ENCODE assay signal across 14 mouse cellular contexts in genomic region chr4:134361215-134361614, GRCm38 (mm10). TPM values are rescaled to one million over a fixed set of nuclear protein-coding genes. Genes with fewer than 3 reads are reported as not detected.
A peak's percentile ranks its signal among the peaks of the same experiment; 100 is the strongest.
DNase-seq lines count a peak whose midpoint lies in the region; ATAC-seq and TF ChIP-seq lines count a peak whose summit lies in the region.
"Had no signal": no experiment of that assay in that cellular context is flagged by ENCODE, and none has a peak within 500 bp of the region (broad histone marks: within the 10 kb centered on the region; RNA-seq: fewer than 3 reads in every experiment).

No protein-coding gene starts in this region.

- no peaks in the 10 kb centered on the region for H3K9me3 ChIP-seq in lung, embryonic 14.5 days (ENCODE audit: low read depth, low read length)
- no peaks in the 10 kb centered on the region for H3K9me3 ChIP-seq in stomach, embryonic 14.5 days (ENCODE audit: control insufficient read depth, low read depth, low read length)
- H3K9me3 ChIP-seq in liver, postnatal 0 days (ENCODE audit: low read length) = no peaks in the 10 kb centered on the region

- no peaks in the 10 kb centered on the region for H3K36me3 ChIP-seq in lung, embryonic 14.5 days (ENCODE audit: insufficient read depth)
- no peaks in the 10 kb centered on the region for H3K36me3 ChIP-seq in stomach, embryonic 14.5 days (ENCODE audit: control insufficient read depth, insufficient read depth, low read length)
- no peaks in the 10 kb centered on the region for H3K36me3 ChIP-seq in liver, postnatal 0 days (replicated peaks; ENCODE audit: insufficient read depth, low read length)

- H3K27ac ChIP-seq in lung, embryonic 14.5 days (ENCODE audit: low read depth) = peak overlapping the region; percentile 33; the same call in 1 of the 2 replicates
- H3K27ac ChIP-seq in stomach, embryonic 14.5 days (ENCODE audit: low read length) = 0 out of 2 replicates have a peak overlapping the region, but pooled peaks have one; percentile 3
- H3K27ac ChIP-seq in liver, postnatal 0 days (ENCODE audit: low read depth) = no peak overlapping the region

- no peak for TF ChIP-seq CTCF in lung, embryonic 14.5 days (IDR thresholded peaks at IDR 0.05; ENCODE audit: low read depth)
- no peak for TF ChIP-seq CTCF in liver, postnatal 0 days (IDR thresholded peaks at IDR 0.05; ENCODE audit: low read depth)

- no peaks in the 10 kb centered on the region for H3K4me1 ChIP-seq in lung, embryonic 14.5 days (ENCODE audit: insufficient read depth)
- peaks cover 9% of the 10 kb centered on the region; the same call in 1 of the 2 replicates for H3K4me1 ChIP-seq in stomach, embryonic 14.5 days (ENCODE audit: control insufficient read depth, insufficient read depth, low read length)
- H3K4me1 ChIP-seq in liver, postnatal 0 days (ENCODE audit: insufficient read depth) = peaks cover 14% of the 10 kb centered on the region; the same call in 1 of the 2 replicates

- no peak for TF ChIP-seq EP300 in liver, postnatal 0 days (IDR thresholded peaks at IDR 0.05; ENCODE audit: low read depth)

- WGBS in lung, embryonic 14.5 days = 23% methylated on average over 5 of the region's 5 CpGs
- 31% methylated on average over 5 of the region's 5 CpGs for WGBS in stomach, embryonic 14.5 days
- WGBS in liver, postnatal 0 days (ENCODE audit: insufficient replicate concordance) = 41% methylated on average over 5 of the region's 5 CpGs

- DNase-seq in adrenal gland, adult 2 months = peak; percentile 57
- DNase-seq in adrenal gland, postnatal 4 days (ENCODE audit: low spot score in 2 of 2) = no peak
- peak; percentile 29 for DNase-seq in lung, embryonic 14.5 days
- DNase-seq in lung, postnatal 14 days = no peak
- peak; percentile 74 for DNase-seq in induced T-regulatory cell, adult 2 months (ENCODE audit: low read depth)
- DNase-seq in liver, postnatal 0 days = no peak
- DNase-seq in layer of hippocampus, postnatal 14 days (ENCODE audit: low spot score in 2 of 2) = no peak
- DNase-seq: cerebellum, adult 9-10 months; gastrocnemius, postnatal 25 days; kidney, adult 8-10 months had no signal

- no peak overlapping the region for H3K9ac ChIP-seq in lung, embryonic 14.5 days
- H3K9ac ChIP-seq in stomach, embryonic 14.5 days (replicated peaks; ENCODE audit: low read depth, low read length) = no peak overlapping the region
- no peak overlapping the region for H3K9ac ChIP-seq in liver, postnatal 0 days (replicated peaks)

- no peak overlapping the region for H3K4me3 ChIP-seq in lung, embryonic 14.5 days (ENCODE audit: low read depth, low read length)
- no peak overlapping the region for H3K4me3 ChIP-seq in stomach, embryonic 14.5 days (ENCODE audit: low read depth, low read length)
- H3K4me3 ChIP-seq in liver, postnatal 0 days (ENCODE audit: low read depth, low read length) = no peak overlapping the region
- H3K4me3 ChIP-seq: erythroblast, embryonic 14.5 days had no signal

- H3K27me3 ChIP-seq in lung, embryonic 14.5 days (ENCODE audit: insufficient read depth, low read length) = no peaks in the 10 kb centered on the region
- no peaks in the 10 kb centered on the region for H3K27me3 ChIP-seq in stomach, embryonic 14.5 days (ENCODE audit: control insufficient read depth, insufficient read depth, low read length)
- no peaks in the 10 kb centered on the region for H3K27me3 ChIP-seq in liver, postnatal 0 days (ENCODE audit: insufficient read depth, low read length)

- H3K4me2 ChIP-seq in lung, embryonic 14.5 days = no peak overlapping the region
- no peak overlapping the region for H3K4me2 ChIP-seq in stomach, embryonic 14.5 days (replicated peaks; ENCODE audit: low read depth, low read length)
- H3K4me2 ChIP-seq in liver, postnatal 0 days (ENCODE audit: low read depth, low read length) = no peak overlapping the region

- ATAC-seq in lung, embryonic 14.5 days (ENCODE audit: insufficient read depth) = no peak
- ATAC-seq in stomach, embryonic 14.5 days (ENCODE audit: insufficient number of reproducible peaks, insufficient read depth, low FRiP score, low read depth) = no peak; the same call in 1 of the 2 replicates
- ATAC-seq in liver, postnatal 0 days = no peak

RNA-seq across cellular contexts. Expression of gene Slc30a2, which starts 18.2 kb away (rescaled TPM):
- total RNA-seq in adrenal gland, adult 2 months (2021) = 10 to 100 TPM; 21.2 to 60.8 TPM
- 33.0 and 56.4 TPM in 2 replicates for polyA plus RNA-seq in adrenal gland, adult 2 months (2012; rRNA removed)
- total RNA-seq in adrenal gland, postnatal 4 days (2021) = 10 to 100 TPM; 33.4 to 35.2 TPM
- 0.05 TPM in 1 of 2 replicates, not detected in the other for polyA plus RNA-seq in lung, embryonic 14.5 days (2014; fragmentation: Nextera tagmentation; extraction: Ambion mirVana)
- not detected in 2 replicates for polyA plus RNA-seq in stomach, embryonic 14.5 days (2014; fragmentation: Nextera tagmentation; extraction: Ambion mirVana)
- polyA plus RNA-seq in liver, postnatal 0 days (2015; fragmentation: Nextera tagmentation; extraction: Ambion mirVana) = not detected in 2 replicates
- total RNA-seq in layer of hippocampus, postnatal 14 days (2021) = not detected
- total RNA-seq: midbrain, postnatal 0 days had no signal
- polyA plus RNA-seq: erythroblast, embryonic 14.5 days had no signal

RNA-seq across cellular contexts. Expression of gene Extl1, which starts 22.4 kb away (rescaled TPM):
- total RNA-seq in adrenal gland, adult 2 months (2021) = 1 to 10 TPM; 3.1 to 4.4 TPM
- polyA plus RNA-seq in adrenal gland, adult 2 months (2012; rRNA removed) = 4.9 and 5.6 TPM in 2 replicates
- total RNA-seq in adrenal gland, postnatal 4 days (2021) = 1 to 10 TPM; 1.4 to 1.5 TPM
- polyA plus RNA-seq in lung, embryonic 14.5 days (2014; fragmentation: Nextera tagmentation; extraction: Ambion mirVana) = 2.9 and 3.7 TPM in 2 replicates
- 0.64 and 0.98 TPM in 2 replicates for polyA plus RNA-seq in stomach, embryonic 14.5 days (2014; fragmentation: Nextera tagmentation; extraction: Ambion mirVana)
- 0.20 and 0.33 TPM in 2 replicates for polyA plus RNA-seq in liver, postnatal 0 days (2015; fragmentation: Nextera tagmentation; extraction: Ambion mirVana)
- 10 to 100 TPM; 37.6 to 39.5 TPM for total RNA-seq in layer of hippocampus, postnatal 14 days (2021)
- polyA plus RNA-seq: erythroblast, embryonic 14.5 days had no signal

RNA-seq across cellular contexts. Expression of gene Pafah2, which starts 34.9 kb away (rescaled TPM):
- total RNA-seq in adrenal gland, adult 2 months (2021) = 10 to 100 TPM; 12.1 to 18.7 TPM
- polyA plus RNA-seq in adrenal gland, adult 2 months (2012; rRNA removed) = 9.1 and 15.1 TPM in 2 replicates
- total RNA-seq in adrenal gland, postnatal 4 days (2021) = 10 to 100 TPM; 13.9 to 14.9 TPM
- 10.5 and 12.2 TPM in 2 replicates for polyA plus RNA-seq in lung, embryonic 14.5 days (2014; fragmentation: Nextera tagmentation; extraction: Ambion mirVana)
- polyA plus RNA-seq in stomach, embryonic 14.5 days (2014; fragmentation: Nextera tagmentation; extraction: Ambion mirVana) = 13.8 and 15.1 TPM in 2 replicates
- 13.5 and 14.3 TPM in 2 replicates for polyA plus RNA-seq in liver, postnatal 0 days (2015; fragmentation: Nextera tagmentation; extraction: Ambion mirVana)
- 10 to 100 TPM in 1 of 2 experiments, 1 to 10 TPM in 1; 7.8 to 10.9 TPM for total RNA-seq in layer of hippocampus, postnatal 14 days (2021)
- polyA plus RNA-seq: erythroblast, embryonic 14.5 days had no signal

RNA-seq across cellular contexts. Expression of gene Trim63, which starts 46.3 kb away (rescaled TPM):
- total RNA-seq in adrenal gland, adult 2 months (2021) = not detected
- polyA plus RNA-seq in adrenal gland, adult 2 months (2012; rRNA removed) = 0.06 and 0.11 TPM in 2 replicates
- 1 to 10 TPM in 1 of 2 experiments, under 1 TPM in 1; 0.56 to 2.1 TPM for total RNA-seq in adrenal gland, postnatal 4 days (2021)
- 0.28 TPM in 1 of 2 replicates, not detected in the other for polyA plus RNA-seq in lung, embryonic 14.5 days (2014; fragmentation: Nextera tagmentation; extraction: Ambion mirVana)
- polyA plus RNA-seq in stomach, embryonic 14.5 days (2014; fragmentation: Nextera tagmentation; extraction: Ambion mirVana) = not detected in 2 replicates
- polyA plus RNA-seq in liver, postnatal 0 days (2015; fragmentation: Nextera tagmentation; extraction: Ambion mirVana) = 0.34 and 0.69 TPM in 2 replicates
- under 1 TPM in 1 of 2 experiments, not detected in 1; 0.21 TPM for total RNA-seq in layer of hippocampus, postnatal 14 days (2021)
- total RNA-seq: adrenal gland, postnatal 36 days had no signal
- polyA plus RNA-seq: erythroblast, embryonic 14.5 days had no signal

Comparison
In these comparisons a context has a peak if more than half of its experiments do, and no peak if none do; other contexts are left out.
1. DNase-seq: peak in adrenal gland, adult 2 months (single experiment), lung, embryonic 14.5 days (single experiment) and induced T-regulatory cell, adult 2 months (single experiment); none in adrenal gland, postnatal 4 days (0 of 2), lung, postnatal 14 days (single experiment), liver, postnatal 0 days (single experiment) and layer of hippocampus, postnatal 14 days (0 of 2).
2. RNA of gene Slc30a2, which starts 18.2 kb away (polyA plus RNA-seq): 33.0 to 56.4 TPM in adrenal gland, adult 2 months; 0.05 TPM in lung, embryonic 14.5 days, not detected in stomach, embryonic 14.5 days and not detected in liver, postnatal 0 days; every median in the first group is over 10 times any median in the second.